Mouse (Mus musculus) WW6 (cell line): ENCODE data around the gene Mrpl35.
"Not testable (repeated sequence)": the region's sequence is repeated elsewhere in the genome, so short reads cannot be mapped to it uniquely, and the experiment has no call there.

Source experiments
- DNase-seq: peaks from one replicate; pipeline ENCODE4 v3.0.0-alpha.2; 2013; ENCODE audit warnings: low read depth, low spot score

The Mrpl35 gene

GRCm38 (mm10) chr6:71826869-71827268 lies at the start of gene Mrpl35:
Gene Mrpl35, minus strand, starts transcription at chr6:71826969.
- DNase-seq = no peak

- no peak for DNase-seq
Measured at GRCm38 (mm10) chr6:71871396-71871795, 44.6 kb upstream of the Mrpl35 start.

- no peak for DNase-seq
Measured at GRCm38 (mm10) chr6:71868809-71869208, 42.0 kb upstream of the Mrpl35 start.

GRCm38 (mm10) chr6:71867751-71868150 lies 41.0 kb upstream of the Mrpl35 start:
- DNase-seq = no peak

GRCm38 (mm10) chr6:71846906-71847305 lies 20.1 kb upstream of the Mrpl35 start:
- DNase-seq = not testable (repeated sequence)

GRCm38 (mm10) chr6:71840597-71841290 lies 14.0 kb upstream of the Mrpl35 start:
- DNase-seq = no peak

- DNase-seq = no peak
Measured at GRCm38 (mm10) chr6:71839815-71840214, 13.0 kb upstream of the Mrpl35 start.

GRCm38 (mm10) chr6:71836811-71837210 lies 10.0 kb upstream of the Mrpl35 start:
- no peak for DNase-seq

- DNase-seq = peak; percentile 90
Measured at GRCm38 (mm10) chr6:71831581-71831960, 4.8 kb upstream of the Mrpl35 start.

- DNase-seq = peak; percentile 91
Measured at GRCm38 (mm10) chr6:71830690-71831580, 4.2 kb upstream of the Mrpl35 start, which contains the start of gene Immt. Gene Immt, plus strand, starts transcription at chr6:71831331.

GRCm38 (mm10) chr6:71829768-71830167 lies 3.0 kb upstream of the Mrpl35 start:
- no peak for DNase-seq

- DNase-seq = no peak
Measured at GRCm38 (mm10) chr6:71823961-71824360, 2.8 kb downstream of the Mrpl35 start.

GRCm38 (mm10) chr6:71823488-71823887 lies 3.3 kb downstream of the Mrpl35 start:
- peak; percentile 65 for DNase-seq

GRCm38 (mm10) chr6:71823085-71823484 lies 3.7 kb downstream of the Mrpl35 start:
- no peak for DNase-seq

GRCm38 (mm10) chr6:71819764-71820292 lies 6.9 kb downstream of the Mrpl35 start:
- no peak for DNase-seq

- no peak for DNase-seq
Measured at GRCm38 (mm10) chr6:71812820-71813219, 13.9 kb downstream of the Mrpl35 start.

- no peak for DNase-seq
Measured at GRCm38 (mm10) chr6:71809890-71810289, 16.9 kb downstream of the Mrpl35 start.

- no peak for DNase-seq
Measured at GRCm38 (mm10) chr6:71806713-71807112, 20.1 kb downstream of the Mrpl35 start.

- DNase-seq = peak; percentile 36
Measured at GRCm38 (mm10) chr6:71804061-71804829, 22.5 kb downstream of the Mrpl35 start.

GRCm38 (mm10) chr6:71803609-71804008 lies 23.2 kb downstream of the Mrpl35 start:
- DNase-seq = no peak

GRCm38 (mm10) chr6:71801714-71802094 lies 25.1 kb downstream of the Mrpl35 start:
- no peak for DNase-seq
